Mouse (Mus musculus): ENCODE measurements around the gene Pmepa1.

GRCm38 (mm10) chr2:173242874-173243273 is 33.5 kb downstream of the Pmepa1 start:
- TF ChIP-seq CTCF (IDR thresholded peaks at IDR 0.05 in 2 of 3, conservative IDR thresholded peaks at IDR 0.05 in 1 of 3; ENCODE audit: control insufficient read depth in 1 of 3, insufficient read depth in 1 of 3, low read depth in 2 of 3, low read length in 3 of 3, poor library complexity in 1 of 3, severe bottlenecking in 1 of 3): no peak
- TF ChIP-seq ELF1 (IDR thresholded peaks at IDR 0.05; ENCODE audit: low read depth, low read length): no peak
- TF ChIP-seq ETS1 (IDR thresholded peaks at IDR 0.05; ENCODE audit: low read depth, low read length): no peak
- no peak for TF ChIP-seq MYC (IDR thresholded peaks at IDR 0.05; ENCODE audit: low read depth, low read length)

All from MEL (cell line).